Mouse (Mus musculus): ENCODE results near the gene Sh3bp4.
A peak's percentile ranks its signal among the peaks of the same experiment; 100 is the strongest.

The Sh3bp4 gene

DNA sequence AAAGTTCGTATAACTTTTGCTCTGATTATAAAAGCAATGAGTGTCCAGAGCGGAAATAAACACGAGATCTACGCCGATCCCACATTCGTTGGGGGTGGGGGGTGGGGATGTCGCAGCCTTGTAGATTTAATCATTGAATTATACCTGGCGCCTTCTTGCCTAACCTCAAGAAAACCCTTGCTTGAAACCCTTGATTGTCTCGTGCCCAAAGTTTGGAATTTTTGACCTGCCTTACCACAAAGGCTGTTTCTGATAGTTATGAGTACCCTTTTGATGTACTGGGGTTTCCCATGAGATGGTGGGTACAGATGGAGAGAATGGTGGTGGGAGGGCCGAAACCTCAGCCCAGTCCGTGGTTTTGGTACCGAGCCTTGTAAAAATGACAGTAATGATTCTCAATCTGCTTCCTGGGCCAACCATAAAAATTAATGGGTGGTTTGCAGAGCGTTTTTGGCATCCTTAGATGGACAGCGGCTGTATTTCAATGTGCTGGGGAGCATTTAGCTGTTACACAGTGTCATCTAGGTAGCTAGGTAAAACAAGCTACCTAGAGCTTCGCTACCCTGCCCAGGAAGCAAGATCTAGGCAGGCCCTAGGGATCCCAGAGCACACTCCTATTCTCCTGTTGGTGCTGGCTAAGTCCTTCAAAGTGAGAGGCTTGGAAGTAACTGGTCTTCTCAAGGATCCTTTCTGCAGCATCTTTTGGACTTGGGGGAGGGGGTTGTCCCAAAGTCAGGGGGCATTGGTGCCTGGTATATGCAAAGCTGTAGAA lies 1.3 kb downstream of the Sh3bp4 start:
- DNase-seq (ENCODE audit: low spot score in 2 of 2): no peak

- no peak for DNase-seq (ENCODE audit: low spot score in 2 of 2)
These were observed 2.2 kb downstream of the Sh3bp4 start for GRCm38 (mm10) chr1:89072143-89072990.

DNA sequence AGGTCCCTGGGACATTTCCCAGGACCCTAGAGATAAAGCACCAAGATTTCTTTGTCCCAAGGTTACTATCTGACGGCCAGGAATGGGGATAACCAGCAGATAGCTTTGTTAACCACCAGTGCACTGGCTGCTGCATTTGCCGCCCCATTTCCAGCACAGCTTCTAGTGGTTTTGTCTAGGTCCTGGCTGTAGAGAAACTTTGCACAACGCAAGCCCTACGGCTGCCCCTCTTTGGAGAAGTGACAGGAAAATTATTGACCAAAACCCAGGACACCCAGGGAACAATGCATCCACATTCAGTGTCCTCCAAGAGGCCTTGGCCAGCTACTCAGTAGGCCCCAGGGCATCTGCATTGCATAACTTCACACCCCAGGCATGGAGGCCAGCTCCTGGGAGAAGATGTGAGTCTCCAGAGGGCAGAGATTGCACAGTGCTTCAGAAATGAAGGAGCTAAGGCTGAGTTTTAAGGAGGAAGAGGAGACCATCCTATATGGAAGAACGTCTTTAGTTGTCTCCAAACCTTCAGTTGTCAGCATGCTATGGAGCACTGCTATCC lies 3.2 kb downstream of the Sh3bp4 start:
- no peak for DNase-seq (ENCODE audit: low spot score in 2 of 2)

DNA sequence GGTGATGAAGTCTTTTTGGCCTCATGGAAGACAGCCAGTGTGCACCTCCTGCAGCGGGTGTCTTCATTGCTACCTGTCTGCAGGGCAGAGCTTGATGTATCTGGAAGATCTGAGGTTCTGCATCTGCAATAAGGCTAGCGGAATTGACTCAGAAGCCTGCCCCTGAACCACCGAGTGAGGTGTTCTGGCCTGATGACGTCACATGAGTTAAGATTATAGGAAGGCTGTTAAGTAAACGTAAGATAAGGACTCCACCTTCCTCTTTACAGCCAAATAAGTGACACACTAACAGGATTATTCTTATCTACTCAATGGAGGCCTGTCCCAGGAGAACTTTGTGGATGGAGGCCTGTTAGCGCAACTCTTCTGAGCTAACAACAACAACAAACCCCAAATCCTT lies 4.5 kb downstream of the Sh3bp4 start:
- DNase-seq (ENCODE audit: low spot score in 2 of 2): no peak

DNA sequence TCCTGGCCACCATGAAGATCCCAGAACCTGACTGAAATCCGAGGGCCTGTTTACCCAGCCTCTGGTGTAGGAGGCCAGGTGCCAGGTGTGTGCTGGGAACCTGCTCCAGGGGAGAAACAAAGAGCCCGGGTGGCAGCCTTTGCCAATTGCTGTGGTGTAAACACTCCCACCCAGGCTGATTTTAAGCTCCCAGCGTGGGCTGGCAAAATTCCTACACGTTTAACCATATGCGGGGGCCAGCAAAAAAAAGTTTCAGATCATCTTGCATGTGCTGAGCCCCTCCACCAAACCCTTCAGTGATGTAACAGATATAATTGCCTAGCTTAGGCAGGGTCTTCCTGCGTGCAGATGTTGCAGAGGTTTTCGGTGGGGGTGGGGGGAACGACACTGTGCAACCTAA lies 4.9 kb downstream of the Sh3bp4 start:
- no peak for DNase-seq (ENCODE audit: low spot score in 2 of 2)

GRCm38 (mm10) chr1:89076777-89077176 lies 6.6 kb downstream of the Sh3bp4 start:
- no peak for DNase-seq (ENCODE audit: low spot score in 2 of 2)

GRCm38 (mm10) chr1:89078240-89078639 lies 8.0 kb downstream of the Sh3bp4 start:
- no peak for DNase-seq (ENCODE audit: low spot score in 2 of 2)

DNA sequence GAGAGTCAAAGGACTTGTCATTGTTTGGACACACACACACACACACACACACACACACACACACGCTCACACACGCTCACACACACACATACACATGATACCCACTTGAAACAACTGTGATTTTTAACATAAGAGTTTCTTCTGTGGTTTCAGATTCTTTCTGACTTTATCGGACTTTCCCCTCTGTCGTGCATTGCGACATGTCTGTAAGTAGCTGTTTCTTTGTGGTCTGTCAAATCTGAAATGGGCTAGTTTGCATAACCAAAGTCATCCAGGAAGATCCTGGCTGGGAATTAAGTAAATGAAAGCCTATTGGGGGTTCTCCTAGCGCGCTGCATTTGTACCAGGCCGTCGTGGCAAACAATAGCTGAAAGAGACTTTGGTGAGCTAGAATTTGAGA lies 8.5 kb downstream of the Sh3bp4 start:
- no peak for DNase-seq (ENCODE audit: low spot score in 2 of 2)

GRCm38 (mm10) chr1:89079239-89079638 lies 9.0 kb downstream of the Sh3bp4 start:
- DNase-seq (ENCODE audit: low spot score in 2 of 2): no peak

GRCm38 (mm10) chr1:89080371-89080770 lies 10.2 kb downstream of the Sh3bp4 start:
- no peak for DNase-seq (ENCODE audit: low spot score in 2 of 2)

GRCm38 (mm10) chr1:89080795-89081194 lies 10.6 kb downstream of the Sh3bp4 start:
- no peak for DNase-seq (ENCODE audit: low spot score in 2 of 2)

GRCm38 (mm10) chr1:89081371-89081770 lies 11.2 kb downstream of the Sh3bp4 start:
- no peak for DNase-seq (ENCODE audit: low spot score in 2 of 2)

DNA sequence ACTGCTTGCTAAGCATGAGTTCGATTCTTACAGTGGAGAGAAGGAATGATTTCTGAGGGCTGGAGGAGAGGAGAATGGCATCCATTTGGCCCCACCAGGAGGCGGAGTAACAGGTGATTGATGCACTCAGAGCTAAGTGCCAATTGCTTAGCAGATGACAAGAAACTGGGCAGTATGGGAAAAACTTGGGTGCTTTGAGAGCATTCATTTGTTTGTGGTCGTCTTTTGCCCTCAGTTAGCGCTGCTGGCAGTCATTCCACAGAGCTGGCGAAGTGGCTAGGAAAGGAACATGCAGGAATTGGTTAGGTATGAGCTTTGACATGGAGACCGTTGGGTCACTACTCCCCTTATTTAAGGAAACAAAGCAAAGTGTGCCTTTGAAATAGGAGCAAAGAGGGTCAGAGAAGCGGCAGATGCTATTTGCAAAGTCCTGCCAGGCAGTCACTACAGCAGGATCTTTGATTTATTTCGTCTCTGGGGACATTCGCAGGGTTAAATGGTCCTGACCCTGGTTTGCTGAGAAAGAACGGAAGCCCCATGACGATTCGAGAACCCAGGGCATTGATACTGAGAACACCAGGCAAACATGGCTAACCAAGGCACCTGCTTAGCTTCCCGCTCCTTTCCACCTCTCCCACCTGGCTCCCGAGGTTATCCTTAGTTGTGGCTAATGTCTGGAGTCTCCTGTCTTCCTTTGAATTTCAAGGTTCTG lies 12.1 kb downstream of the Sh3bp4 start:
- DNase-seq (ENCODE audit: low spot score in 2 of 2): no peak

GRCm38 (mm10) chr1:89086575-89087153 lies 16.4 kb downstream of the Sh3bp4 start:
- DNase-seq (ENCODE audit: low spot score in 2 of 2): no peak

DNA sequence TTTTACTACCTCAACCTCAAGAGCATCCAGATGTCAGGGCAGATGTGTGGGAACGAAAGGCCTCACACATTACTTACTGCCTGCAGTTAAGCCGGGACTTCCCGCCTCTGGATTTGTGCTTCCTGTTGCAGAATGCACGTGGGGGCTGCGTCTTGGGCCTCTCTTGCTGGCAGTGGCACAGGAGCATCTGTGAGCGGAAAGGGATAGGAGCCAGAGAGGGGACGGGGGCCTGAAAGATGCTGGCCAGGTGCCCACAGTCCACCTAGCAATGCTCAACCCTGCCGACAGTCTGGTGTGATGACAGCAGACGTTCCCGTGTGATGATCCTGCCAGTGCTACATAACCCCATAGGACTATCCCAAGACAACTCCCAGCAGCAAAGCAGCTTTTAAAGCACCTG lies 17.9 kb downstream of the Sh3bp4 start:
- DNase-seq (ENCODE audit: low spot score in 2 of 2): no peak

- DNase-seq (ENCODE audit: low spot score in 2 of 2): no peak
These were observed 18.6 kb downstream of the Sh3bp4 start for GRCm38 (mm10) chr1:89088748-89089288.

DNA sequence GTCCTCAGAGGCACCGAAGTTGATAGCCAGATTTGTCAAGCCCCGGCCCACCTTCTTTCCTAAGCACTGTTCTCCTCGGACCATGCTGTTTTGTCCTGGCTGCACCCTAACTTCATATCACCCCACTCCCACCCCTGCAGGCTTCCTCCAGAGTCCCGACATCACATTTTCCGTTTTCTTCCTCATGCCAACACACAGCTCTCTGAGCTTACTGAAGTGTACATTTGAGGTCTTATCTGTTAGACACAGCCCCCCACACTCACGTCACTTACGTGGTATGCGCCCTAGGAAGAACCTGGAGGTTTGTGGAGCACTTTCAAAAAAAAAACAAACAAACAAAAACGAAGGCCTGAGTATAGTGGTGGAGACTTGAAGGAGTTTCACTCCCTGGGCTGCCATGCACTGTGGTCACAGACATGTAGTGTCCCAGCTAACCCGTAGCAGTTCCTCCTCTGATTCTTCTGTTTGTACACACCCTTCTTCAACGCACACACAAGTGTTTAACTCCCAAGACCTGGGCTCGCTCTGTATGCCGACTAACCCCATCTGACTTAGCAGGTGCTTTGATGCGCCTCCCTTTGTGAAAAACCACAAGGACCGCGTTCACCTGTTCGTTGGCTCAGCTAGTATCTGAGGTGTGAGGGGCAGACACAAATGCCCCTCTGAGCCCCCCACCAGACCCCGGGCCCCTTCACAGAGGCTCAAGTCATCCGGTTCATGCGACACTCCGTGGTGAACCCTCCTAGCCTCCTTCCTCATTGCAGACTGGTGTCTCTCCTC lies 19.8 kb downstream of the Sh3bp4 start:
- no peak for DNase-seq (ENCODE audit: low spot score in 2 of 2)

- DNase-seq (ENCODE audit: low spot score in 2 of 2): no peak
These were observed 20.5 kb downstream of the Sh3bp4 start for GRCm38 (mm10) chr1:89090676-89091075.

- DNase-seq (ENCODE audit: low spot score in 2 of 2): no peak
These were observed 21.8 kb downstream of the Sh3bp4 start for GRCm38 (mm10) chr1:89092019-89092418.

DNA sequence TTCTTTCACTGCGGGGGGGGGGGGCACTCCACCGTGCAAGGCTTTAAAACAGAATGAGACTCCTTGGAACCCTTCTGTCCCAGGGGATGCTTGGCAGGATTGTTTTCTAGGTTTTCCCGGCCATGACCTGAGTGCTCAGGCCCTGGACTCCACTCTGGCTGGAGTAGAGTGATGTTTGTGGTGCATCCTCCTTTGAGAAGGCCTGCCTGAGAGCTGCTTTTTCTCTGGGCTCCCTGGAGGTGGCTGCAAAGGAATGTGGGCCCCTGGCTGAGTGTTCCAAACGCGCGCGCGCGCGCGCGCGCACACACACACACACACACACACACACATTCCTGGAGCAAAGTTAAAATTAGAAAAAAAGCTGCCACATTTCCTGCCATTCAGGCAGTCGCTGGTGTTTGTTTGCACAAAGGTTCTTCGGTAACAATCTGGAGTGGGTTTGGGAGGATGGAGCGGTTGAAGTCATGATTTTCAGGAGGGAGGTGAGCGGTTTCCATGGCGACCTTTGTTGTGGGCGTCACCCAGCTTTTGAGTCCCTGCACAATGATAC lies 22.3 kb downstream of the Sh3bp4 start:
- DNase-seq (ENCODE audit: low spot score in 2 of 2): peak; percentile 75 to 84

Measured in left cerebral cortex, adult 9 months (tissue).